Mouse (Mus musculus) liver, postnatal 0 days (tissue): Measurements from ENCODE around the gene Pcbd2.

Experiments used
- CTCF ChIP-seq: sonication (generic); IDR thresholded peaks from 2 replicates; pipeline ENCODE4 v1.5.1; 2016; ENCODE audit warnings: antibody characterized with exemption, low read depth
- EP300 ChIP-seq: IDR thresholded peaks from 2 replicates; pipeline ENCODE4 v1.6.1; 2016; ENCODE audit warnings: antibody characterized with exemption, low read depth, mild to moderate bottlenecking

DNA sequence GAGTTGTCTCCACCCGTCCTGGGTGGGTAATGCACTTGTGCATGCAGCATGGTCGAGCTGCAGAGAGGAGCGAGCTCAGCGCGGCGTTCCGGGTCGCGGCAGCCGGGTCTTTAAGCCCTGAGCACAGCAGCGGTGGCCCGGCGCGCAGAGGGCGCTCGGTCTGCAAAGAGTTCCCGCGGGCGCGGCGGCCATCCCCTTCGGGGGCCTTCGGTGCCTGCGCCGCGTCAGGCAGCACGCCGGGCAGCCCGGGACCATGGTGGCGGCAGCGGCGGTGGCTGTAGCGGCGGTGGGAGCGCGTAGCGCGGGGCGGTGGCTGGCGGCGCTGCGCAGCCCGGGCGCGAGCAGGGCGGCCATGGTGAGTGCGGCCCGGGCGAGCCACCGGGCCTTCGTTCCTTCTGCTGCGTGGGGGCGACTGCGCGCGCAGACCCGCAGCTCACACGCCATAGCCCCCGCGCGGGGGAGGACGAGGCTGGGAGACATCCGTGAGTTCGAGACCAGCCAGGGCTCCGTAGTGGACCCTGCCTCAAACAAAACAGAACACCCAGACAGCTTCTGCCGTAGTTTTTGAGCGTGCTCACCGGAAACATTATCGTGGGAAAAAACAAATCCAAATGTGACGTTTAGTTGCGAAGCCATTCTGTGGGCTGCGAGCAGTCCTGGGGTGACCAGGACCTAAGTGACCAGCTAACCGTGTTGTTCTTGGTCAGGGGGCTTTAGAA, at the start of gene Pcbd2:
- TF ChIP-seq CTCF = no peak
- TF ChIP-seq EP300 = no peak
